7 mouse cellular contexts compared by ENCODE assay signal in the genomic region with DNA sequence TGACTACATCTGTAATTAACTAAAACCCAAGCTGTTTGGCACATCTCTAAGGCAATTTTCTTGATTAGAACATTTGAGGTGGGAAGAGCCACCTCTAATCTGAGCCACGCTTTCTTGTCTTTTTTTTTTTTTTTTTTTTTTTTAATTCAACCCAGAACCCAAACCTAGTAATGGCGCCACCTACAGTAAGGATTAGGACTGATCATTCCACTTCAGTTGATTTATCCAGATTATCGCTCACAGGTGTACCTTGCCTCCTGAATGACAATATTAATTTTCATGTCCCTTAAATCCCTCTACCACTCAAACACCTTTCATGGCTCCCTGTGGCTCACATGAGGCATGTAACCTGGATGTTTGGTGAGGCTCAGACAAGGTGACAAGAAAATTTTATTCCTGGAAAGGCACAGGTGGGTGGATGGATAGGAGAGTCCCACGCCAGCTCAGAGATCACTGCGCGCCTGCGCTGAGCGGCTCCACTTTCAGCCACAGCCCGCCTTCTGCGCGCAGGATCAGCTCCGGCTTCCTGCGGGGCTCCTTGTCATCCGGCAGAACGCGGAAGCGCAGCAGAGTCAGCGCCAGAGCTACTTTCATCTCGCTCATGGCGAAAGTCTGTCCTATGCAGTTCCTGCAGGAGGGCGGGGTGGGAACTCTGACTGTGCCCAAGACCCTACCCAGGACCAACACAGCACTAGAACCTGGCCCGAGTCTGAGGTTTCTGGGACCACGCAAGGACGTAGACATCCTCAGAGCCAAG. TPM values are rescaled to one million over a fixed set of nuclear protein-coding genes. Genes with fewer than 3 reads are reported as not detected.
DNase-seq lines count a peak whose midpoint lies in the region; ATAC-seq and TF ChIP-seq lines count a peak whose summit lies in the region.

No protein-coding gene starts in this region.

- H3K4me2 ChIP-seq in heart, embryonic 11.5 days, result peak overlapping the region; percentile 65
- peak overlapping the region; percentile 74 for H3K4me2 ChIP-seq in kidney, embryonic 15.5 days
- H3K4me2 ChIP-seq in limb, embryonic 14.5 days (replicated peaks; ENCODE audit: low read depth, low read length, severe bottlenecking), result peak overlapping the region; percentile 59
- peak overlapping the region; percentile 66 for H3K4me2 ChIP-seq in midbrain, embryonic 14.5 days (ENCODE audit: low read length)

- no peaks in the 10 kb centered on the region for H3K27me3 ChIP-seq in heart, embryonic 11.5 days (ENCODE audit: control insufficient read depth, insufficient read depth, low read length)
- H3K27me3 ChIP-seq in kidney, embryonic 15.5 days, result no peaks in the 10 kb centered on the region
- H3K27me3 ChIP-seq in limb, embryonic 14.5 days (ENCODE audit: control insufficient read depth, insufficient read depth, low read length), result no peaks in the 10 kb centered on the region
- no peaks in the 10 kb centered on the region for H3K27me3 ChIP-seq in midbrain, embryonic 14.5 days (ENCODE audit: control insufficient read depth, insufficient read depth, low read length)

- H3K27ac ChIP-seq in heart, embryonic 11.5 days (ENCODE audit: low read depth, low read length), result no peak overlapping the region
- H3K27ac ChIP-seq in kidney, embryonic 15.5 days, result peak overlapping the region; percentile 58
- H3K27ac ChIP-seq in limb, embryonic 14.5 days (replicated peaks; ENCODE audit: low read depth, low read length), result no peak overlapping the region
- peak overlapping the region; percentile 60 for H3K27ac ChIP-seq in midbrain, embryonic 14.5 days (replicated peaks; ENCODE audit: low read depth, low read length)

- 14% methylated on average over 24 of the region's 24 CpGs for WGBS in heart, embryonic 11.5 days (ENCODE audit: insufficient replicate concordance)
- WGBS in kidney, embryonic 15.5 days, result 12% methylated on average over 24 of the region's 24 CpGs
- WGBS in limb, embryonic 14.5 days, result 16% methylated on average over 24 of the region's 24 CpGs
- WGBS in midbrain, embryonic 14.5 days, result 11% methylated on average over 24 of the region's 24 CpGs

- ATAC-seq in heart, embryonic 11.5 days (replicated peaks; ENCODE audit: insufficient number of reproducible peaks, low FRiP score, low TSS enrichment), result peak; percentile 53; the same call in 1 of the 2 replicates
- ATAC-seq in kidney, embryonic 15.5 days (replicated peaks; ENCODE audit: low FRiP score), result peak; percentile 83
- ATAC-seq in limb, embryonic 14.5 days (ENCODE audit: low FRiP score, low read depth), result peak; percentile 66
- peak; percentile 76 for ATAC-seq in midbrain, embryonic 14.5 days (ENCODE audit: low FRiP score, low TSS enrichment)

- peak overlapping the region; percentile 39 for H3K4me3 ChIP-seq in heart, embryonic 11.5 days (ENCODE audit: low read depth, low read length)
- H3K4me3 ChIP-seq in kidney, embryonic 15.5 days (replicated peaks), result peak overlapping the region; percentile 52
- H3K4me3 ChIP-seq in limb, embryonic 14.5 days (replicated peaks; ENCODE audit: low read length), result peak overlapping the region; percentile 40
- H3K4me3 ChIP-seq in midbrain, embryonic 14.5 days (replicated peaks; ENCODE audit: low read depth, low read length), result peak overlapping the region; percentile 45

- DNase-seq in adrenal gland, adult 8-10 months, result peak; percentile 41
- DNase-seq in embryo, embryonic 11 days, result peak; percentile 76
- peak; percentile 49 for DNase-seq in limb, embryonic 14.5 days (ENCODE audit: low spot score)
- DNase-seq in midbrain, embryonic 14.5 days, result peak; percentile 85
- DNase-seq in spleen, postnatal 14 days (ENCODE audit: low spot score in 2 of 2), result peak; percentile 27 to 38

- no peaks in the 10 kb centered on the region for H3K9me3 ChIP-seq in heart, embryonic 11.5 days (replicated peaks; ENCODE audit: control insufficient read depth, low read length)
- H3K9me3 ChIP-seq in kidney, embryonic 15.5 days (replicated peaks), result no peaks in the 10 kb centered on the region
- no peaks in the 10 kb centered on the region for H3K9me3 ChIP-seq in limb, embryonic 14.5 days (ENCODE audit: control insufficient read depth, low read length)
- H3K9me3 ChIP-seq in midbrain, embryonic 14.5 days (ENCODE audit: control insufficient read depth, low read length), result no peaks in the 10 kb centered on the region

- no peak for TF ChIP-seq POLR2A in limb, embryonic 14.5 days (IDR thresholded peaks at IDR 0.05; ENCODE audit: borderline replicate concordance, extremely low read depth, insufficient read depth, insufficient read length)

- H3K9ac ChIP-seq in heart, embryonic 11.5 days (ENCODE audit: low read depth, low read length), result peak overlapping the region; percentile 64
- peak overlapping the region; percentile 41 for H3K9ac ChIP-seq in kidney, embryonic 15.5 days
- H3K9ac ChIP-seq in limb, embryonic 14.5 days (ENCODE audit: low read depth, low read length, severe bottlenecking), result peak overlapping the region; percentile 60
- peak overlapping the region; percentile 66 for H3K9ac ChIP-seq in midbrain, embryonic 14.5 days (replicated peaks; ENCODE audit: low read length)

- H3K36me3 ChIP-seq in heart, embryonic 11.5 days (ENCODE audit: control insufficient read depth, insufficient read depth, low read length), result no peaks in the 10 kb centered on the region
- H3K36me3 ChIP-seq in kidney, embryonic 15.5 days, result no peaks in the 10 kb centered on the region
- H3K36me3 ChIP-seq in limb, embryonic 14.5 days (ENCODE audit: control insufficient read depth, insufficient read depth, low read length), result no peaks in the 10 kb centered on the region
- H3K36me3 ChIP-seq in midbrain, embryonic 14.5 days (ENCODE audit: control insufficient read depth, insufficient read depth, low read length), result no peaks in the 10 kb centered on the region

- no peaks in the 10 kb centered on the region; the same call in 1 of the 2 replicates for H3K4me1 ChIP-seq in heart, embryonic 11.5 days (ENCODE audit: control insufficient read depth, insufficient read depth, low read length)
- H3K4me1 ChIP-seq in kidney, embryonic 15.5 days, result peaks cover 4% of the 10 kb centered on the region
- H3K4me1 ChIP-seq in limb, embryonic 14.5 days (ENCODE audit: control insufficient read depth, insufficient read depth, low read length), result 0 out of 2 replicates have a peak, but pooled peaks cover 4% of the 10 kb centered on the region
- no peaks in the 10 kb centered on the region for H3K4me1 ChIP-seq in midbrain, embryonic 14.5 days (ENCODE audit: control insufficient read depth, insufficient read depth, low read length)

RNA-seq across cellular contexts. Expression of gene Cyp4f18, which starts 21.1 kb away (rescaled TPM):
- total RNA-seq in adrenal gland, adult 8-10 months (2022), result 10 to 100 TPM in 2 of 4 experiments, 1 to 10 TPM in 2; 5.3 to 12.2 (median 8.6) TPM
- polyA plus RNA-seq in heart, embryonic 11.5 days (2014; fragmentation: Nextera tagmentation; extraction: Ambion mirVana), result 0.30 and 0.39 TPM in 2 replicates
- polyA plus RNA-seq in kidney, embryonic 15.5 days (2015; fragmentation: Nextera tagmentation; extraction: Ambion mirVana), result 0.82 and 1.3 TPM in 2 replicates
- 0.65 and 0.93 TPM in 2 replicates for polyA plus RNA-seq in limb, embryonic 14.5 days (2012; rRNA removed)
- 0.88 and 2.6 TPM in 2 replicates for polyA plus RNA-seq in limb, embryonic 14.5 days (2014; fragmentation: Nextera tagmentation; extraction: Ambion mirVana)
- 0.55 and 0.97 TPM in 2 replicates for polyA plus RNA-seq in midbrain, embryonic 14.5 days (2014; fragmentation: Nextera tagmentation; extraction: Ambion mirVana)

RNA-seq across cellular contexts. Expression of gene Zfp961, which starts 37.5 kb away (rescaled TPM):
- total RNA-seq in adrenal gland, adult 8-10 months (2022), result 10 to 100 TPM; 22.0 to 30.6 (median 27.0) TPM
- 15.2 and 15.7 TPM in 2 replicates for polyA plus RNA-seq in heart, embryonic 11.5 days (2014; fragmentation: Nextera tagmentation; extraction: Ambion mirVana)
- 26.4 and 26.5 TPM in 2 replicates for polyA plus RNA-seq in kidney, embryonic 15.5 days (2015; fragmentation: Nextera tagmentation; extraction: Ambion mirVana)
- 15.2 and 18.9 TPM in 2 replicates for polyA plus RNA-seq in limb, embryonic 14.5 days (2012; rRNA removed)
- polyA plus RNA-seq in limb, embryonic 14.5 days (2014; fragmentation: Nextera tagmentation; extraction: Ambion mirVana), result 15.5 and 19.3 TPM in 2 replicates
- polyA plus RNA-seq in midbrain, embryonic 14.5 days (2014; fragmentation: Nextera tagmentation; extraction: Ambion mirVana), result 16.8 and 23.3 TPM in 2 replicates

RNA-seq across cellular contexts. Expression of gene Olfr372, which starts 52.7 kb away (rescaled TPM):
- total RNA-seq in adrenal gland, adult 8-10 months (2022), result not detected
- not detected in 2 replicates for polyA plus RNA-seq in heart, embryonic 11.5 days (2014; fragmentation: Nextera tagmentation; extraction: Ambion mirVana)
- polyA plus RNA-seq in kidney, embryonic 15.5 days (2015; fragmentation: Nextera tagmentation; extraction: Ambion mirVana), result not detected in 2 replicates
- polyA plus RNA-seq in limb, embryonic 14.5 days (2012; rRNA removed), result not detected in 2 replicates
- not detected in 2 replicates for polyA plus RNA-seq in limb, embryonic 14.5 days (2014; fragmentation: Nextera tagmentation; extraction: Ambion mirVana)
- polyA plus RNA-seq in midbrain, embryonic 14.5 days (2014; fragmentation: Nextera tagmentation; extraction: Ambion mirVana), result not detected in 2 replicates

Comparison
In these comparisons a context has a peak if more than half of its experiments do, and no peak if none do; other contexts are left out.
1. DNase-seq: peak in every context shown above with its lines; median percentile 85 in midbrain, embryonic 14.5 days; 76 in embryo, embryonic 11 days; 49 in limb, embryonic 14.5 days; 41 in adrenal gland, adult 8-10 months; 32 in spleen, postnatal 14 days.
2. H3K27ac ChIP-seq: peak in kidney, embryonic 15.5 days (single experiment) and midbrain, embryonic 14.5 days (single experiment); none in heart, embryonic 11.5 days (single experiment) and limb, embryonic 14.5 days (single experiment).
3. Peak in every context shown above with its lines, with median percentiles within 50 percentile points of each other: ATAC-seq, H3K4me2 ChIP-seq, H3K4me3 ChIP-seq and H3K9ac ChIP-seq.